Mouse (Mus musculus): Measurements from ENCODE around the gene Ppp2r2c.

- TF ChIP-seq POLR2A (IDR thresholded peaks at IDR 0.05; ENCODE audit: borderline replicate concordance, extremely low read depth, low read depth, low read length) (no peak), CTCF (IDR thresholded peaks at IDR 0.05; ENCODE audit: insufficient read depth, low read length) (no peak)
These were observed 13.1 kb upstream of the Ppp2r2c start for GRCm38 (mm10) chr5:36855180-36855579.

All from lung, adult 2 months (tissue).